Mouse (Mus musculus) T-helper 1 cell (primary cell): ENCODE measurements around the gene Nup43.

Experiments used
- in situ Hi-C: fragments of 300-600 bp; cut with MboI, MseI; formaldehyde crosslinking; loops from one replicate; pipeline ENCODE4 v1.15.1; 2025; ENCODE audit warnings: high pct_unique_total_duplicates

The Nup43 gene

DNA sequence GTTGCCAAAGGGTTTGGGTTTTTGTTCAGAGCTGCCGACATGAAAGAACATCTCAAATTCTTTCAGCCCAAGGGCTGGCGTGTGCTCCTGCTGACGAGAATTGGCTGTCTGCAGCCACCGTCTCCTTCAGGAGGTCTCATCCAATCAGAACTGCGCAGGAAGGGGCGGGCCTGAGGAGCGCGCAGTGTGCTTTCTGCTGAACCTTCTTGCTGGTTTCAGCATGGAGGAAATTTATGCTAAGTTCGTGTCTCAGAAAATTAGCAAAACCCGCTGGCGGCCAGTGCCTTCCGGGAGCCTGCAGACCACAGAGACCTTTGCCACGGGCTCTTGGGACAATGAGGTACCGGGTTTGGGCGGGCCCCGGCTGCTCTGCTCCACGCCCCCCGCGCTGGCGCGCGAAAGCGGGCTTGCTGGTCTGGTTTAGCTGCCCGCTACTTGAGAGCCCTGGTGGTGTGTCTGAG is at the start of gene Nup43:
Nup43 (plus strand) TSS at position 162 of the 461 bp plus-strand sequence.
- in situ Hi-C loops: no loop called here

DNA sequence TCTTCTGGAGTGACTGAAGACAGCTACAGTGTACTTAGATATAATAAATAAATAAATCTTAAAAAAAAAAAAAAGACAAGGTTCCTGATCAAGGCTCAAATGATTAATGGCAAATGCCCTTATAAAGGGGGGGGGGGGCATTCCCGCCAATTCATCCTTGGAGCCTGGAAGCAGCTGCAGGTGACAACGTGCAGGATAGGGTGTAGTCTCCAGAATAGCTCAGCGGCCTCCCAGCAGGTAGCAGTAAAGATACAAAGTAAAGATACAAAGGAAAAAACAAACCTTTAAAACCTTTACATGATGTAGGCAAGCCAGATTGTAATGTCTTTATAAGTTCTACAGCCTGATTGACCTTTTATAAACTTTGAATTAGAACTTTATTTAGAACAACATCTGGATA is 49.7 kb upstream of the Nup43 start:
- in situ Hi-C loops: loop anchor here (25.0 kb wide), 1 partner anchor 1170 kb away; no protein-coding TSS in a partner anchor

DNA sequence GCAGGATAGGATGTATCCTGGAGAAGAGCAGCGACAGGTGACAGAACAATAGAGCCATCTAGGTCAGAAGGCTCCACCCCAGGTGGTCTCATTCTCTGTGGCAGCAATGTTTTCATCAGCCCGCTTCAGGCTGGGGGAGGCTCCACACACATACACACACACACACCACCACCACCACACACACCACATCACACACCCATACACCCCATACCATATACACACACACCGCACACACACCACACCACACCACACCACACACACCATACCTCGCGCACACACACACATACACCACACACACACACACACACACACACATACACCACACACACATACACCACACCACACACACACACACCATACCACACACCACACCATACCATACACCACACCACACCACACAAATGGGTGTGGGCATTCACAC is 47.5 kb upstream of the Nup43 start:
- in situ Hi-C loops: loop anchor here (5.0 to 25.0 kb wide), 3 partner anchors 43 to 1167 kb away; no protein-coding TSS in a partner anchor

- in situ Hi-C loops: loop anchor here (5.0 to 25.0 kb wide), 3 partner anchors 43 to 1167 kb away; no protein-coding TSS in a partner anchor
Measured at GRCm38 (mm10) chr10:7620723-7621122, 46.6 kb upstream of the Nup43 start.

GRCm38 (mm10) chr10:7622378-7622777 is 44.9 kb upstream of the Nup43 start:
- in situ Hi-C loops: loop anchor here (5.0 to 25.0 kb wide), 3 partner anchors 45 to 1165 kb away; no protein-coding TSS in a partner anchor

DNA sequence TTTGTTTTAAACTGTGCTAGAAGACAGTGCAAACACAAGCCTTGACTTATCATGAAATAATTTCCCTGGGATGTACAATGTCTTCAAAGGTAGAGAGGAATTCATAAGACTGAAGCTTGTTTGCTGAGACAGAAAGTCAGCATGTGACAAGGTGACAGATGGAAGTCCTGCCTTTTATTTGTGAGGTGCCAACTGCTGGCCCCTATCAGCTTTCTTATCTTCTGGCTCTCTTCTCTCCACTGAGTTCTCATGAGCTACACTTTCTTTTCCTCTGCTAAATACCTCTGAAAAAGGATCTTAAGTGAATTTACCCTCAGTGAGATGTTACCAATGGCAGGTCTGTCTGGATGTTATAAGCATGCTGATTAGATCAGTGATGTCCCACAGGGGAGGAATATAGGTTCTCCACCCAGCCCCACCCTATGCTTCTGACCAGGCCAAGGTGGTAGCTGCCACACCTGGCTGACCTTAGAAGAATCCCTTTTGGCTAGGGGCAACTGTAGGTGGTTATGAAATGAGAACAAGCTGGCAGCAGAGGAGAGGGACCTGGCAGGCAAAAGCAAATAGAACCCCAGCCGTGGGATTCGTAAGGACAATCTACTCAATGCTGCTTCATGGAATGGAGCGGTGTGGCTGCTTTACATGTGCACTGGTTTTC is 43.3 kb upstream of the Nup43 start:
- in situ Hi-C loops: loop anchor here (5.0 to 25.0 kb wide), 3 partner anchors 47 to 1163 kb away; no protein-coding TSS in a partner anchor

- in situ Hi-C loops: loop anchor here (10.0 kb wide), 1 partner anchor 294 kb away; no protein-coding TSS in a partner anchor
Measured at GRCm38 (mm10) chr10:7629092-7629491, 38.2 kb upstream of the Nup43 start.

DNA sequence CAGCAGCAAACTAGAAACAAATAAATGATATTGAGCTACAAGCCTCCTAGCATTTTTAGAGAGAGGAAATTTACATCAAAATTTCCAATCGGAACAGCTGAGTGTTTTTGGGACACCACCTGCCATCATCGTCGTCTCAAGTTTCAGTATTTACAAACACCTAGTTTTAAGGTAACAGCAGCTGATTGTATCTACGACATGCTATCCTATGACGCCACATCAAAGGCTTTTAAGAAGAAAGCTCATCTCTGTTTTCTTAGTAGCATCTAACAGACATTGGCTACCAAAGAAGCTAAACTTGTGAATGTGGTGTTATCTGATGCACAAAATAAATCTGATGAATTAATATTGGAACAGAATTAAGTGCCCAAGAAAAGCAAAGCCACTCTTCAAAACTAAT is 37.0 kb upstream of the Nup43 start:
- in situ Hi-C loops: no loop called here

GRCm38 (mm10) chr10:7630951-7631720 is 36.2 kb upstream of the Nup43 start:
- in situ Hi-C loops: no loop called here

DNA sequence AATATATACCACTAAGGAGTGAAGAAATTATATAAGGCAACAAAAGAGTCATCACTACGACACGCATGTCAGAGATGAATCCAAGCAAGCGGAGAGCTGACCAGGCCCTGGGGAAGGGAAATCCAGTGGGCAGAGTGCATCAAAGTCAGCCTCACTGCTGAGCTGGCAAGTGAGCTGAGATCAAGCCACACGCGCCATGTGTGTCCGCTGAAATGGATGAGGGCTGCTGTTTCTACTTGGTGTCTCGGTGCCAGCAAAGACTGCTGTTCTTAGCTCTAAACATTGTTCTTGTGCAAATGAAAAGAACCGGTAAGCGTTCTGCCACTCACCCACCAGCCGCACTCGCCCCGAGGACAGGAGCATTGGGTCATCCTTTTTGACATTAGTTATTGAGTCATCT is 26.9 kb upstream of the Nup43 start:
- in situ Hi-C loops: no loop called here

- in situ Hi-C loops: no loop called here
Measured at GRCm38 (mm10) chr10:7645911-7646310, 21.4 kb upstream of the Nup43 start.

- in situ Hi-C loops: no loop called here
Measured at GRCm38 (mm10) chr10:7649059-7649458, 18.2 kb upstream of the Nup43 start.

GRCm38 (mm10) chr10:7651057-7651456 is 16.2 kb upstream of the Nup43 start:
- in situ Hi-C loops: no loop called here

GRCm38 (mm10) chr10:7662471-7663141 is 4.7 kb upstream of the Nup43 start:
- in situ Hi-C loops: no loop called here

DNA sequence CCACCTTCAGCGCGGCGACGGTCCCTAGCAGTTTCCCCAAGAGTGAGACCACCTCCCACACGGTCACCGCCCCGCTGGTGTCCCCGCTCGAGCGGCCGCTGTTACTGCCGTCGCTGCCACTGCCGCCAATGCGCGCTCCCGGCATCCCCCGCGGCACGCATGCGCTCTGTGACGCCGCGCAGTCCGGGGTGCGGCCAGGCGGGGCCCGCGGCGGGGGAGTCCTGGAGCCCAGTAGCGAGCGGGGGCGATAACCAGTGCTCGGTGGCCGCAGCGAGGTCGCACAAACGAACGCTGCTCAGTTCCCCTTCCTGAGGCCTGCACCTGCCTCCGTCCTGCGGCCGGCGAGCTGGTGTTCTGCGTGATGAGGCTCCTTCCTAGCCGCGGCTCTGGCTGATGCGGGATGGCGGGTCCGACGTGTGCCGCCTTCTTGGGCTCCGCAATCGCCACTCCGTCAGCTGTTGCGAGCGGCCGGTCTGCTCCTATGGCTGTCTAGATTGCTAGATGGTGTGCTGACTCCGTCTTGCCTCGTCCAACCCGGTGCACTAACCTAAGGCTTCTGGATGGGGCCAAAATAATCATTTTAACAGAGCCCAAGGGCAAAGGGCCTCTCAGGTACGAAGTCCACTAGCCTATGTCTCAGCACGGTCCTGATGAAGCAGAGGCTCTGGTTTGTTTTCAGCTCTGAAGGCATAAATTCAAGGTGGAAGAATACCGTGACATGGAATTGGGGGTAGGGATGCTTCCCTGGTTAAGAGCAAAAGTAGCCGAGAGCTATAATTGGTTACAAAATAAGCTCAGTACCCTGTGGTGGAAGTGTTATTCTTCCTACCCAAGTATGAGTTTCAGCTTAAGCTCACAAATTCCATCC is 3.9 kb upstream of the Nup43 start:
- in situ Hi-C loops: no loop called here

GRCm38 (mm10) chr10:7664027-7664526 is 3.2 kb upstream of the Nup43 start:
- in situ Hi-C loops: no loop called here

GRCm38 (mm10) chr10:7664889-7665288 is 2.4 kb upstream of the Nup43 start:
- in situ Hi-C loops: no loop called here

- in situ Hi-C loops: no loop called here
Measured at GRCm38 (mm10) chr10:7673673-7674072, 6.4 kb downstream of the Nup43 start.

DNA sequence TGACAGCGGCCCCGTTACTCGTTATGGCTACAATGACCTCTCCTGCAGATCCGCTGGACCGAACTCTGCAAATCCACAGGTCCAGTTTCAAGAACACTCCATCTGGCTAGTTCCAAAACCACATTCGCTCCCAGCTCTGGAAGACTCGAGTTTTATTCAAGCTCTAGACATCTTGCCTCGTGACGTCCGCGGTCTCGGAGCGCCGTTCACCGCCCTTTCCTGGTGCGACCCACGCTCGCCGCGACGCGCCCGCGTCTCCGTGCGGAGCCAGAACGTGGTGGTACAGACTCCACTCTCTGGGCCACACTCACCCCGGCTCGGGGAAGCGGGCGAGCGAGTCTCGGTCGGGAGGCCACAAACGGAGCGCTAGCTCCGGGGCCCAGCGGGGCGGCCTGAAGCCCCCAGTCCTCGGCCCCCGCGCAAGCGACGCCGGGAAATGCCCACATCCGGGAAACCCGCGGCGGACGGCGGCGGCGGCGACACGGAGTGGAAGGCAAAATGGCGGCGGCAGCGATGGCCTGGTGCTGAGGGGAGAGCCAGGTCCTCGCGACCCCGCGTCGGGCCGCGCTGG is 13.5 kb downstream of the Nup43 start, which contains the start of the genes Pcmt1 and Lats1:
Pcmt1 (minus strand) TSS at position 406 of the 571 bp plus-strand sequence.
Lats1 (plus strand) TSS at position 484 of the 571 bp plus-strand sequence.
- in situ Hi-C loops: no loop called here

DNA sequence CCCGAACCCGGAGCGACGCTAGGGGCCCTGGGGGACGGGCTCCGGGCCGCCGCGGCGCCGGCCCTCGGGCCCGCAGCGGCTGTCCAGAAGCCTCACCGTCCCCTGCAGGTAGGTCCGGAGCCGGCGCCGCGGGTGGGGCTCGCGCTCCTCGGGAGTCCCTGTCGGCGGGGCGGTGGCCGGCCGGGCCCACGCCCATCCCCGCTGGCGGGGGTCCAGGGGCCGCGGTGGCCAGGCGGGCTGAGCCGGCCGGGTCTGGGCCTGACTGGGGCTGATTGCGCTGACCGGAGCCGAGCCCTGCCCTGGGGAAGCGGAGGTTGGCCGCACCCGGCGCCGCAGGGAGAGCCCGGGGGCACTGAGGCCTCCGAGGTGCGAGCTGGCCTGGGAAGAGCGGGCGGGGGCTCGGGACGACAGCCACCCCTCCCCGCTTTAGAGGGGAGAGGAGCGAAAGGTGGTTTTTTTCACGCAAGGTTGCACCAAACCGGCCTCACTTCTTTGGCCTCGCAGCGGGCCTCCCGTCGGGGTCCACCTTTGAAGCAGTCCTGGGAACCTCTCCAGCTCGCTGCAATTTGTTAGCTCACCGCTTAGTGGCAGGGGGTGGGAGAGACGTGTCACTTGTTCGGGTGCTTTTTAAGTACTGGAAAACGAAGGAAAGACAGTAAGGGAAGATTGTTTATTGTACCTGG is 14.2 kb downstream of the Nup43 start:
- in situ Hi-C loops: no loop called here
